Mouse (Mus musculus): ENCODE data around the gene Cxcl17.

DNA sequence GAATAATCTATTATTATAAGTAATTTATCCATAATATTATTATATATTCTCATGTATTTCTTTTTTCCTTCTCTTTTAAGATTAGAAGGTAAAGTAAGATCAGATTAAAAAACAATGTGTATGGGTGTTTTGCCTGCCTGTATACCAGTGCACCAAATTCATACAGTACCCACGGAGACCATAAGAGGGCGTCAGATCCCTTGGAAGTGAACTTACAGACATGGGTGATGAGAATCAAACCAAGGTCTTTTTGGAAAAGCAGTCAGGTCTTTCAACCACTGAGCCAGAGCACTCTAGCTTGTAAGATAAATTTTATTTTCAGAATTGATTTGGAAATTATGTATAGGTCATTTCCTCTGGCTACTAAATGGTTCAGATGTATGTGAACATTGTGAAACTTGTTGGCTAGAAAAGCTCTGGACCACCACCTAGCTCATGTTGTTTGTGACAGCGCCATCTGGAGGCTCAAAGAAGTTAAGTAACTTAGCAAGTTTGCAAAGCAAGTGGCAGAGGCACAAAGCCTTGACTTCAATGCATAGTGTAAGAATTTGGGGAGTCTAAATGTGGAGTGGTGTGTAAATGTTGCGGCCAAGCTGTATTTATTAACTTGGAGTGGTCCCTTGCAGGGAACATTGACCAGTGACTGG lies 3.4 kb downstream of the Cxcl17 start:
- TF ChIP-seq CTCF (IDR thresholded peaks at IDR 0.05) (peak; percentile 68), EP300 (IDR thresholded peaks at IDR 0.05) (no peak)

All from lung, postnatal 0 days (tissue).